Mouse (Mus musculus) limb, embryonic 13.5 days (tissue): ENCODE measurements around the gene Carns1. TPM values are rescaled to one million over a fixed set of nuclear protein-coding genes. Genes with fewer than 3 reads are reported as not detected.

Source experiments
- ATAC-seq: fragments of 200-750 bp; cut with Nextera tagmentation; 2 replicates; pipeline ENCODE4 v1.8.0; 2017; ENCODE audit warnings: low read depth, moderate number of reproducible peaks, moderate TSS enrichment; ENCODE audit not compliant: low FRiP score
- H3K27ac ChIP-seq: fragments of 300-500 bp; sonication (generic); 2 replicates; pipeline ENCODE4 v1.5.1; 2015; ENCODE audit warnings: inconsistent platforms, mild to moderate bottlenecking, moderate library complexity
- H3K27me3 ChIP-seq: fragments of 300-500 bp; sonication (generic); 2 replicates; pipeline ENCODE4 v1.6.1; 2015; ENCODE audit warnings: mild to moderate bottlenecking, inconsistent platforms
- H3K36me3 ChIP-seq: fragments of 300-500 bp; sonication (generic); 2 replicates; pipeline ENCODE4 v1.6.1; 2015; ENCODE audit warnings: inconsistent platforms, mild to moderate bottlenecking, moderate library complexity
- H3K4me1 ChIP-seq: fragments of 300-500 bp; sonication (generic); 2 replicates; pipeline ENCODE4 v1.6.1; 2015; ENCODE audit warnings: inconsistent platforms
- H3K4me2 ChIP-seq: fragments of 300-500 bp; sonication (generic); replicated peaks from 2 replicates; pipeline ENCODE4 v1.6.1; 2015; ENCODE audit warnings: inconsistent platforms, mild to moderate bottlenecking, moderate library complexity
- H3K4me3 ChIP-seq: fragments of 300-500 bp; sonication (generic); 2 replicates; pipeline ENCODE4 v1.5.1; 2015; ENCODE audit warnings: moderate library complexity, mild to moderate bottlenecking, inconsistent platforms
- H3K9ac ChIP-seq: fragments of 300-500 bp; sonication (generic); 2 replicates; pipeline ENCODE4 v1.6.1; 2015; ENCODE audit warnings: mild to moderate bottlenecking, inconsistent platforms
- H3K9me3 ChIP-seq: fragments of 300-500 bp; sonication (generic); 2 replicates; pipeline ENCODE4 v1.6.1; 2016; ENCODE audit warnings: inconsistent platforms
- WGBS: fragments of 180-500 bp; shearing (Covaris S2); methylation state at CpG from one replicate; pipeline ENCODE4 v1.1.7; 2015; 5-methylcytosine and 5-hydroxymethylcytosine counted together
- polyA plus RNA-seq: library from polyadenylated mRNA; unstranded; fragments of >200 nt; fragmentation: Nextera tagmentation; extraction: Ambion mirVana; gene quantifications from 2 replicates; pipeline ENCODE4 v1.2.1, GENCODE M21; 2015

Carns1 gene
- polyA plus RNA-seq, 1 experiment from 2014 or later, result 2.5 TPM

DNA sequence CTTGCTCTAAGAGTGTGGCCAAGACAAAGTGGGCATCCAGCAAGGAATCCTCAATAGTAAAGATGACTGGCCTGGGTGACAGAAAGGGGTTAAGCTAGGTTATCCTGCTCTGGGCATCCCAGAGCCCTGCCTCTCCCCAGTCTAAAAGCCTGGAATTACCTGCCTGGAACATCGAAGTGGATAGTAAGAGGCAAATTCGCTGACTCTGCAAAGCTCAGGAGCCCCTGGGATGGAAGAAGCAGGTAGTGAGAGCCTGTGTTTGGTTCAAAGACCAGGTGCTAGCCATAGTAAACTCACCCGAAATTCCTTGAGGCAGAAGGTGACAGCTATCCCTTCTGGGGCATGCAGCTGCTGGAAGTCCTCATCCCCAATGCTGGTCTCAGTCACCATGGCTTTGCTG lies 21.9 kb upstream of the Carns1 start:
- Histone ChIP-seq H3K27me3 (no peaks in the 10 kb centered on the region), H3K27ac (peak overlapping the region; percentile 34; the same call in 1 of the 2 replicates), H3K4me1 (peaks cover 50% of the 10 kb centered on the region), H3K9me3 (no peaks in the 10 kb centered on the region), H3K4me3 (no peak overlapping the region), H3K4me2 (no peak overlapping the region), H3K9ac (no peak overlapping the region), H3K36me3 (peaks cover 70% of the 10 kb centered on the region)
- no peak for ATAC-seq
- 69% methylated on average over 3 of the region's 3 CpGs for WGBS

DNA sequence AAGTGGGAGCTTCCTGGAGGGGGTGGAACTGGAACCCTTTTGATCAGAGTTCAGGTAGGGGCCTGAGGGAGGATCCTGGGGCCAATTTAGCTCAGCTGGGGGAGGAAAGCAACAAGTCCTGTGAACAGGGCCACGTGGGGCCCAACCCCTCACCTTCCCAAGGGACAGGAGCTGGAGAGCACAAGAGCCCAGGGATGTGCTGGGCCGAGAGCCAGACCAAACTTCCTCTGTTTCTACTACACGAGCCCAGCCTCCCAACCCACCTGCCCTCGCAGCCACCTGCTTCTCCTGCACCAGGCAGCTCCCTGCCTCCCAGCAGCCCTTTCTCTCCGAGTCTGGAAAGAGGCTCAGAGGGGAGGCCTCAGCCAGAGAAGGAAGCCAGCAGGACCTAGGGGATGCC lies 21.3 kb upstream of the Carns1 start:
- Histone ChIP-seq H3K9me3 (no peaks in the 10 kb centered on the region), H3K4me2 (no peak overlapping the region), H3K4me3 (no peak overlapping the region), H3K4me1 (peaks cover 45% of the 10 kb centered on the region), H3K9ac (peak overlapping the region; percentile 25), H3K27ac (peak overlapping the region; percentile 34; the same call in 1 of the 2 replicates), H3K27me3 (no peaks in the 10 kb centered on the region), H3K36me3 (peaks cover 70% of the 10 kb centered on the region)
- ATAC-seq, result no peak
- WGBS, result 11% methylated on average over 5 of the region's 5 CpGs

DNA sequence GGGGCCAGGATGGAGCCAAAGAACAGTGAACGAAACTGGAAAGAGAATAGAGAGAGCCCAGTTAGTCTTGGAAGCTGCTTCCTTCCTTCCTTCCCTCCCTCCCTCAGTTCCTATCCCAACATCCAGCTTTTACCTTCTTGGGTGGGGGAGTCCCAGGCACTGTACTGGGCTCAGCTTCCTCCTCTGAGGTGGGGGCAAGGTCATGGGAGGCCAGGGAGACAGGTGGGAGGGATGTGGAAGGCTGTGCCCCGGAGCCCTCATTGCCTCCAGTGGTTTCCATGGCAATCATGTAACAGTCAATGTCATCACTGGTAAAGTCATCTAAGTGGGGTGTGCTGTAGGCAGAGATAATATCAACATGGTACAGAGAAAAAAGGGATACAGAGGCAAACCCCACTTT lies 20.8 kb upstream of the Carns1 start:
- no peak overlapping the region for H3K9ac ChIP-seq
- WGBS, result 42% methylated on average over 2 of the region's 2 CpGs
- no peak for ATAC-seq
- no peak overlapping the region for H3K4me2 ChIP-seq
- no peak overlapping the region; the same call in 1 of the 2 replicates for H3K27ac ChIP-seq
- H3K27me3 ChIP-seq, result no peaks in the 10 kb centered on the region
- H3K4me3 ChIP-seq, result no peak overlapping the region
- H3K4me1 ChIP-seq, result peaks cover 50% of the 10 kb centered on the region
- H3K9me3 ChIP-seq, result no peaks in the 10 kb centered on the region
- H3K36me3 ChIP-seq, result peaks cover 70% of the 10 kb centered on the region

DNA sequence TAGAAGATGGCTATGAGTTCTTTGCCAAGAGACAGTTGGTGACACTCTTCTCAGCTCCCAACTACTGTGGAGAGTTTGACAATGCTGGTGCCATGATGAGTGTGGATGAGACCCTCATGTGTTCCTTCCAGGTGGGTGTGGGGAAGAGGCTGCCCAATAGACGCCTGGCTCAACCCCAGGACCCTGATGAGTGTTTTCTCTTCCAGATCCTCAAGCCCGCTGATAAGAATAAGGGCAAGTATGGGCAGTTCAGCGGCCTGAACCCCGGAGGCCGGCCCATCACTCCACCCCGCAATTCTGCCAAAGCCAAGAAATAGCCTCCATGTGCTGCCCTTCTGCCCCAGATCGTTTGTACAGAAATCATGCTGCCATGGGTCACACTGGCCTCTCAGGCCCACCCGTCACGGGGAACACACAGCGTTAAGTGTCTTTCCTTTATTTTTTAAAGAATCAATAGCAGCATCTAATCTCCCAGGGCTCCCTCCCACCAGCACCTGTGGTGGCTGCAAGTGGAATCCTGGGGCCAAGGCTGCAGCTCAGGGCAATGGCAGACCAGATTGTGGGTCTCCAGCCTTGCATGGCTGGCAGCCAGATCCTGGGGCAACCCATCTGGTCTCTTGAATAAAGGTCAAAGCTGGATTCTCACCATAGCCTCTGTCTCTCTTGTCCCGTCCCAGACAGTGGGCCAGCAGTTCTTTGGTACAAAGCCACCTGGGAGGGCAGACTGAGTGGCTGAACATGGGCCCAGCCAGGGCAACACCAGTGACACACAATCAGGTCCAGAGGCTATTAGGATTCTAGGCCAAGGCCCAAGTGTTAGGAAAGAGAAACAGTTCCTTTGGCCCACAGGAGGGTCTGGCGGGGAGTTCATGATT lies 19.7 kb upstream of the Carns1 start:
- H3K4me3 ChIP-seq, result no peak overlapping the region
- WGBS, result 79% methylated on average over 12 of the region's 12 CpGs
- no peaks in the 10 kb centered on the region for H3K27me3 ChIP-seq
- peaks cover 46% of the 10 kb centered on the region for H3K4me1 ChIP-seq
- ATAC-seq, result no peak
- no peak overlapping the region for H3K27ac ChIP-seq
- H3K36me3 ChIP-seq, result peaks cover 66% of the 10 kb centered on the region
- H3K9ac ChIP-seq, result 0 out of 2 replicates have a peak overlapping the region, but pooled peaks have one; percentile 1
- H3K4me2 ChIP-seq, result no peak overlapping the region
- H3K9me3 ChIP-seq, result no peaks in the 10 kb centered on the region

DNA sequence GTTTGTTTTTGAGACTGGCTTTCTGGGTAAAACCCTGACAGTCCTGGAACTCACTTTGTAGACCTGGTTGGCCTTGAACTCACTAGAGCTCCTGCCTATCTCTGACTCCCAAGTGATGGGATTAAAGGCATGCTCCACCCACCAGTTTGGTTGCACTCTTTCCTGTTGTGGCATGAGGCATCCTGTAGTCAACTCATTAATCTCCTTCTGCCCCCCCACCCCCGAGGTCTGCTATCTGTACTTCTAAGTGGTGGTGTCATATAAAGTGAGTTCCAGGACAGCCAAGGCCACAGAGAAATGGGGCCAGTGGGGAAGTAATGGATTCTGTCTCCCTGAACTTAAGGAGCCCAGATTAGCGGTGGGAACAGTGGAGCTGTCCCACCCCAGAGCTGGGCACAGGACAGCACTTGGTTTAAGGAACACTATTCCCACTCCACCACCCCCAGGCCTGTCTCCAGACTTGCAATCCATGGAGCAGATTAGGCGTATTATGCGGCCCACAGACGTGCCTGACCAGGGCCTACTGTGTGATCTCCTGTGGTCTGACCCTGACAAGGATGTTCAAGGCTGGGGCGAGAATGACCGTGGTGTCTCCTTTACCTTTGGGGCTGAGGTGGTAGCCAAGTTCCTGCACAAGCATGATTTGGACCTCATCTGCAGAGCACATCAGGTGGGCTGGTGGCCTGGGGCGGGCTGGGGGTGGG lies 18.9 kb upstream of the Carns1 start:
- Histone ChIP-seq H3K4me2 (peak overlapping the region; percentile 98; the same call in 1 of the 2 replicates), H3K27ac (no peak overlapping the region), H3K27me3 (no peaks in the 10 kb centered on the region), H3K4me1 (peaks cover 43% of the 10 kb centered on the region), H3K9ac (no peak overlapping the region; the same call in 1 of the 2 replicates), H3K4me3 (no peak overlapping the region; the same call in 1 of the 2 replicates), H3K36me3 (peaks cover 60% of the 10 kb centered on the region), H3K9me3 (no peaks in the 10 kb centered on the region)
- WGBS, result 85% methylated on average over 8 of the region's 8 CpGs
- no peak for ATAC-seq

DNA sequence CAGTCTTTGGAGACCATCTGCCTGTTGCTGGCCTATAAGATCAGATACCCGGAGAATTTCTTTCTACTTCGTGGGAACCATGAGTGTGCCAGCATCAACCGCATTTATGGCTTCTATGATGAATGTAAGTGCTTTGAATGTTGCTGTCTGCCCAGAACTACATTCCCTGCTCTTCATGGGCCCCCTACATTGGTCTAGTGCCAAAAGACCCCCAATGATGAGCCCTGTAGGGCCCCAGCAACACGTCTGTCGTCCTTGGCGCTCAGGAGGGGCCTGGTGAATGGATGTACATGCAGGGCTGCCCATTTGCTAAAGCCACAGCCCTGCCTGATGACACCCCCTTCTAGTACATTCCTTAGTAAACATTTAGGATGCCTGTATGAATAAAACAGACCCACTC lies 17.9 kb upstream of the Carns1 start:
- no peak for ATAC-seq
- Histone ChIP-seq H3K36me3 (peaks cover 50% of the 10 kb centered on the region), H3K9me3 (no peaks in the 10 kb centered on the region), H3K4me1 (peaks cover 43% of the 10 kb centered on the region), H3K9ac (peak overlapping the region; percentile 98), H3K27ac (0 out of 2 replicates have a peak overlapping the region, but pooled peaks have one; percentile 96), H3K4me3 (peak overlapping the region; percentile 92), H3K27me3 (no peaks in the 10 kb centered on the region), H3K4me2 (peak overlapping the region; percentile 98)
- 58% methylated on average over 6 of the region's 6 CpGs for WGBS

DNA sequence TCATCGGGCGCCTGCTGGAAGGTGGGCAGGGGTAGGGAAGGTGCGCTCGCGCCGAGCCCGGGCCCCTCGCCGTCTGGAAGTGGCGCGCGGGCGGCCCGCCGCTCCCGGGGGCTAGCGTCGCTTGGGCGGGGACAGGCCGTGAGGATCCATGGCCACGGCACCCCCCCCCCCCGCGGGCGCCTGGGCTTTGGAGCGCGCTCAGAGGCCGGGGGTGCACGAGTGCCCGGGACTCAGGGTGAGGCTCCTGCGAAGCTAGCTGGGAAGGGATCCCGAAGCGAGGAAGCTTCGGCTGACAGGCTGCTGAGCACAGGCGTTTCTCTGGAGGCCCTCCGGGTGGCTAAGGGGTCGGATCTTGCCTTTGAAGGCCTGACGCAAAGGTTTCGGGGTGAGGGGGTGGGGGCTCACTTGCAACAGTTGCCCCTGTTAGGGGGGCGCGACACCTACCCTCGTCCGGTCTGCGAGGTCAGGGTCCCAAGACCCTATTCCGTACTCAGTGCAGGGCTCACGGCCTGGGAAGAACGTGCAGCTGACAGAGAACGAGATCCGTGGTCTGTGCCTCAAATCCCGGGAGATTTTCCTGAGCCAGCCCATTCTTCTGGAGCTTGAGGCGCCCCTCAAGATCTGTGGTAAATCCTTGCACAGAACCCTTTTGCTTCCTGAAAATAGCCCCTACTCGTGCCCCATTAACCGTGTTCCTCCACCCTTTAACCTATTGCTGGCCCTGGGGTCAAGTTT lies 17.1 kb upstream of the Carns1 start:
- Histone ChIP-seq H3K9me3 (no peaks in the 10 kb centered on the region), H3K4me1 (peaks cover 42% of the 10 kb centered on the region), H3K27ac (peak overlapping the region; percentile 96), H3K4me2 (peak overlapping the region; percentile 98), H3K27me3 (no peaks in the 10 kb centered on the region), H3K4me3 (peak overlapping the region; percentile 92), H3K9ac (peak overlapping the region; percentile 98), H3K36me3 (peaks cover 44% of the 10 kb centered on the region)
- no peak; the same call in 1 of the 2 replicates for ATAC-seq
- WGBS, result under 1% methylated on average over 47 of the region's 52 CpGs

DNA sequence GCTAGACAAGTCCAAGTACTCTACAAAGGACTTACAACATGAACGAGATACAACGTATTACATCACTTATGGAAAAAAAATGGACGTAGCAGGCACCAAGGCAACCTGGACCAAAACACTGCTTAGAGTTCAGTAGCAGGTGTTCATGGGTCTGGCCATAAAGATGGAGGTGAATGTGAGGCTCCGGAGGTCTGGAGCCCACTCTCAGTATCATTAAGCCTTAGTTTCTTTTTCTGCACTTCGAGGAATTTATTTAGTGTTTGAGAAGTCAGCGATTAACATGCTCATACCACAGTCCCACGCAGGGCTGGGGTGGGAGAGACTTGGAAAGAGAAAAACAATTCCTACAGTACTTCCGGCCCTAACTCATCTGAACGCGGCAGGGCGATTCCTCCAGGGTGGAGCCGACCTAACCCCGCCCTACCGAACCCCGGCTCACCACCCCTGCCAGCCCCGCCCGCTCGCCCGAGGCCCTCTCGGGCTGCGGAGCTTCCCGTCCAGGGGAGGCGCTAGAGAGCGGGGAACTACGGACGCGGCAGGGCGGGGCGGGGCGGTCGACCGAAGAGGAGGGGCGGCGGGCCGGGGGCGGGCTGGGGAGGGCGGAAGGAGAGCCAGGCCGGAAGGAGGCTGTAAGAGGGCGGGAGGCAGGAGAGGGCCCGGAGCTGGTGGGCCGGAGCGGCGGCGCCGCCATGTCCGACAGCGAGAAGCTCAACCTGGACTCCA lies 16.4 kb upstream of the Carns1 start, which contains the start of gene Ppp1ca:
Gene Ppp1ca (plus strand): TSS at position 538 of the 723 bp plus-strand sequence.
- peaks cover 35% of the 10 kb centered on the region for H3K4me1 ChIP-seq
- ATAC-seq, result peak; percentile 91
- peak within 1 kb of the TSS; percentile 96 for H3K27ac ChIP-seq
- no peaks in the 10 kb centered on the region for H3K27me3 ChIP-seq
- peak within 1 kb of the TSS; percentile 98 for H3K9ac ChIP-seq
- H3K4me2 ChIP-seq, result peak within 1 kb of the TSS; percentile 98
- WGBS, result 3% methylated on average over 45 of the region's 47 CpGs
- no peaks in the 10 kb centered on the region for H3K9me3 ChIP-seq
- peak within 1 kb of the TSS; percentile 92 for H3K4me3 ChIP-seq
- peaks cover 36% of the 10 kb centered on the region for H3K36me3 ChIP-seq

DNA sequence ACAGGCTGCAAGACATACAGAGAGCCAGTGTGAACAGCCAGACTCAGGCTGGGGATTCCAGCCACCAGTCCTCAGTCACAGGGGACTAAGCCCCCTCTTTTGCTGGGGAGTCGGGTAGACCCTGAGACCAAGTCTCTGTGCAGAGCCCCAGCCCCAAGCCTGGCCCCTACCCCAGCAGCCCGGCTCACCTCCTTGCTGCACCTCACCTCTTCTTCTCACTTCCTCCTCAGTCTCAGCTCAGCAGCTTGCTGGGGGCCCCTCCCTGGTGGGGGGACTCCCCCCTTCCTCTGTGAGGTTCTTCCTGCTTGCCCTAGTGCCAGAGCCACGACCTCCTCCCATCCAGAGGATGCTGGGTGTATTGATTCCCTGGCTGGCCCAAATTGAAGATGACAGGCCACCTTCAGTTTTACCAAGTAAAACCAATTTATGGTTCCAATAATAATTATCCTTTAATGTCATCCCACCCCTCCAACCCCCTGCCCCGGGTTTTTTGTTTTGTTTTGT lies 15.6 kb upstream of the Carns1 start, which contains the start of gene Tbc1d10c:
Gene Tbc1d10c (minus strand): TSS at position 454 of the 504 bp plus-strand sequence.
- 53% methylated on average over 4 of the region's 4 CpGs for WGBS
- peak within 1 kb of the TSS; percentile 98 for H3K4me2 ChIP-seq
- H3K27ac ChIP-seq, result peak within 1 kb of the TSS; percentile 96
- no peaks in the 10 kb centered on the region for H3K27me3 ChIP-seq
- peaks cover 27% of the 10 kb centered on the region for H3K4me1 ChIP-seq
- H3K9me3 ChIP-seq, result no peaks in the 10 kb centered on the region
- peaks cover 28% of the 10 kb centered on the region for H3K36me3 ChIP-seq
- peak within 1 kb of the TSS; percentile 98 for H3K9ac ChIP-seq
- peak within 1 kb of the TSS; percentile 92 for H3K4me3 ChIP-seq
- ATAC-seq, result no peak

DNA sequence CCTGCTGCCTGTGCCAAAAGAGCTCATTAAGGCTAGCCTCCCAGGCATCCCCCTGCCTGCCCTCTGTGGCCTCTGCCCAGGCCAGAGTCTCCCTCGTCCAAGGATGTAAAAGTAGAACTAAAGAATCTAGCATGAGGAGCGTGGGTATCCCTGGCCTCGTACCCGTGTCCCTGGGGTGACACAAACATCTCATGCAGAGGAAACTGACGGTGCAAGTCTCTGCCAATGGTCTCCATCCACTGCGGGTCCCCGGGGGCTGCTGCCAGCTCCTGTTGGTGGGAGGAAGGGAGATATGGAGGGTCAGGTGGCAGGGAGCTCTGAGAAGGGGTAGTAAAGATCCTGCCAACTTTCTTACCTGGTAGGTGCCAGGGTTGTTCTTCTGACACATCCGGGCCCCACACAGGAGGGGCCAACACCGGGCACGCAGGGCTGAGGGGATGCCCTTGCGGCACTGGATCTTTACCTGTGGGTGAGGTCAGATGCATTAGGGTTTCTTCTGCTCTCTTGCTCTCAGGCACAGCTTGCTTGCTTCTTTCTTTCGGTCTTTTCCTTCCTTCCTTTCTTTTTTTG lies 13.9 kb upstream of the Carns1 start:
- H3K4me3 ChIP-seq, result no peak overlapping the region
- no peak for ATAC-seq
- H3K9ac ChIP-seq, result no peak overlapping the region
- H3K4me1 ChIP-seq, result peaks cover 37% of the 10 kb centered on the region
- H3K27me3 ChIP-seq, result no peaks in the 10 kb centered on the region
- no peak overlapping the region for H3K27ac ChIP-seq
- peaks cover 11% of the 10 kb centered on the region for H3K36me3 ChIP-seq
- 82% methylated on average over 12 of the region's 12 CpGs for WGBS
- H3K4me2 ChIP-seq, result no peak overlapping the region
- no peaks in the 10 kb centered on the region for H3K9me3 ChIP-seq

DNA sequence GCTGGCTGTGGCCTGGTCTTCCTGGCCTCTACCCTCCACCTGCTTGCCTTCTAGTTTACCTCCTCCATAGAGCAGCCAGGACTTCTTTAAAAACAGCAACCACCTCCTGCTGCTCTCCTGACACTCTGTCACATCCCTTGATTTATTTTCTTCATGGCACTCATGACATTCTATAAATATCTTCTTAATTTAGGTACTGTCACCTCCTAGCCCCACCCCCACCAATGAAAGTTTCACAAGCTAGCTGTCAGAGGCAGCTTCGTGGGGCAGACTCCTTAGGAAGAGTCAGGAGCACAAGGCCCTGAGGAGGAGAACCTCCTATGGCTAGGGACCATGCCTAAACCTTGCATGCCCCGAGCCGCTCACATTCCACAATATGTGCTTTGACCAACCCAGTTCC lies 12.0 kb upstream of the Carns1 start:
- no peak for ATAC-seq
- H3K9ac ChIP-seq, result no peak overlapping the region
- no peak overlapping the region for H3K4me2 ChIP-seq
- H3K4me3 ChIP-seq, result no peak overlapping the region
- WGBS, result 60% methylated on average over 3 of the region's 3 CpGs
- peaks cover 23% of the 10 kb centered on the region for H3K4me1 ChIP-seq
- no peaks in the 10 kb centered on the region for H3K36me3 ChIP-seq
- H3K27ac ChIP-seq, result no peak overlapping the region
- H3K9me3 ChIP-seq, result no peaks in the 10 kb centered on the region
- H3K27me3 ChIP-seq, result no peaks in the 10 kb centered on the region
